Mouse (Mus musculus) testis, adult 2 months (tissue): Measurements from ENCODE around the gene Prdm16.

Experiments
- CTCF ChIP-seq: fragments of 200-500 bp; IDR thresholded peaks from 2 replicates; pipeline ENCODE4 v1.5.1; 2012; ENCODE audit warnings: low read depth, mild to moderate bottlenecking, inconsistent platforms, low read length, moderate library complexity; ENCODE audit not compliant: control insufficient read depth, insufficient read depth, insufficient replicate concordance
- POLR2A ChIP-seq: fragments of 200-500 bp; IDR thresholded peaks from 2 replicates; pipeline ENCODE4 v1.6.1; 2012; ENCODE audit warnings: low read depth, mild to moderate bottlenecking, inconsistent platforms, low read length, moderate library complexity; ENCODE audit not compliant: control insufficient read depth

DNA sequence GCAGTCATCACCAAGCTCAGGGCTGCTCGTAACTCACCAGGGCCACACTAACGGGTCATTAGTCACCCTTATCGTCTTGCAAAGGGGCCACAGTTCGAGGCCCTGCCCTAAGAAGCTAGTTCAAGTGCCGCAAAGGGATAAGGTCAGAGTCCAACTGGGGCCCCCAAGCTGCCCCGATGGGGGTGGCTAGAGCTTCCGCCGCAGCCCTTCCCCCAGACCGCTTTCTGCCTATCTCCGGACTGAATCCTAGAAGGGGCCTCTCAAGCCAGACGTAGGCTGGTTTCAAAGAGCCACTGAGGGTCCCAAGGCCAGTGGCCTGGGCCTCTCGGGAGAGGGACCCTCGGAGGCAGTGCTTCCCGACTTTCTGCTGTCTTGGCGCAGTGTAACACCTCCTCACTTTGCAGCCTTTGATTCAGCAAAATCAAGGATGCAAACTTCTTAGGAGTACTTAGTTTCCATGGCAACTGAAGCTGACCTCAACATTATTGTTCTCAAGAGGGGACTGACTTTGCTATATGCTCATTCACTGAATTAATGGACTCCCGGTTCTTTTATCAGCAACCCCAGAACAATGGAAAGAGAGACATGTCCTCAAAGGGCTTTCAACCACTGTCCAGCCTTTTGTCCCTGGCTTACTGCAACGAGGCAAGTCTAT, 165.1 kb downstream of the Prdm16 start:
- no peak for TF ChIP-seq POLR2A
- no peak for TF ChIP-seq CTCF
